Mouse (Mus musculus) midbrain, embryonic 15.5 days (tissue): ENCODE data around the gene Tfip11. TPM values are rescaled to one million over a fixed set of nuclear protein-coding genes. Genes with fewer than 3 reads are reported as not detected.

Source experiments
- ATAC-seq: fragments of 200-750 bp; cut with Nextera tagmentation; replicated peaks from 2 replicates; pipeline ENCODE4 v1.8.0; 2017; ENCODE audit warnings: moderate TSS enrichment
- H3K27ac ChIP-seq: fragments of 300-500 bp; sonication (generic); 2 replicates; pipeline ENCODE4 v1.5.1; 2015; ENCODE audit warnings: mild to moderate bottlenecking, inconsistent platforms
- H3K27me3 ChIP-seq: fragments of 300-500 bp; sonication (generic); replicated peaks from 2 replicates; pipeline ENCODE4 v1.6.1; 2015; ENCODE audit warnings: inconsistent platforms
- H3K36me3 ChIP-seq: fragments of 300-500 bp; sonication (generic); replicated peaks from 2 replicates; pipeline ENCODE4 v1.6.1; 2015; ENCODE audit warnings: inconsistent platforms
- H3K4me1 ChIP-seq: fragments of 300-500 bp; sonication (generic); 2 replicates; pipeline ENCODE4 v1.6.1; 2015; ENCODE audit warnings: inconsistent platforms
- H3K4me2 ChIP-seq: fragments of 300-500 bp; sonication (generic); 2 replicates; pipeline ENCODE4 v1.6.1; 2015; ENCODE audit warnings: inconsistent platforms, mild to moderate bottlenecking, moderate library complexity
- H3K4me3 ChIP-seq: fragments of 300-500 bp; sonication (generic); 2 replicates; pipeline ENCODE4 v1.5.1; 2015; ENCODE audit warnings: mild to moderate bottlenecking, inconsistent platforms
- H3K9ac ChIP-seq: fragments of 300-500 bp; sonication (generic); 2 replicates; pipeline ENCODE4 v1.6.1; 2015; ENCODE audit warnings: mild to moderate bottlenecking, inconsistent platforms
- H3K9me3 ChIP-seq: fragments of 300-500 bp; sonication (generic); 2 replicates; pipeline ENCODE4 v1.6.1; 2016; ENCODE audit warnings: inconsistent platforms
- whole genome bisulfite sequencing: fragments of 180-500 bp; shearing (Covaris S2); methylation state at CpG from one replicate; pipeline ENCODE4 v1.1.7; 2015; ENCODE audit warnings: mixed read lengths; 5-methylcytosine and 5-hydroxymethylcytosine counted together
- polyA plus RNA-seq: library from polyadenylated mRNA; unstranded; fragments of >200 nt; fragmentation: Nextera tagmentation; extraction: Ambion mirVana; gene quantifications from 2 replicates; pipeline ENCODE4 v1.2.1, GENCODE M21; 2015

The Tfip11 gene
- polyA plus RNA-seq, 1 experiment from 2014 or later: 38.2 TPM

- Histone ChIP-seq H3K4me1 (0 out of 2 replicates have a peak, but pooled peaks cover 3% of the 10 kb centered on the region), H3K9me3 (no peaks in the 10 kb centered on the region), H3K27me3 (no peaks in the 10 kb centered on the region), H3K27ac (no peak overlapping the region), H3K4me3 (no peak overlapping the region), H3K36me3 (no peaks in the 10 kb centered on the region), H3K4me2 (no peak overlapping the region), H3K9ac (no peak overlapping the region)
- no peak for ATAC-seq
- WGBS: 87% methylated on average over 2 of the region's 2 CpGs
Observed at GRCm38 (mm10) chr5:112293800-112294199, 32.4 kb upstream of the Tfip11 start.

GRCm38 (mm10) chr5:112294696-112295095 is 31.5 kb upstream of the Tfip11 start:
- Histone ChIP-seq H3K36me3 (no peaks in the 10 kb centered on the region), H3K9ac (no peak overlapping the region), H3K4me2 (no peak overlapping the region), H3K27ac (no peak overlapping the region), H3K27me3 (no peaks in the 10 kb centered on the region), H3K4me1 (0 out of 2 replicates have a peak, but pooled peaks cover 3% of the 10 kb centered on the region), H3K4me3 (no peak overlapping the region), H3K9me3 (no peaks in the 10 kb centered on the region)
- WGBS: 75% methylated on average over 4 of the region's 4 CpGs
- no peak for ATAC-seq

DNA sequence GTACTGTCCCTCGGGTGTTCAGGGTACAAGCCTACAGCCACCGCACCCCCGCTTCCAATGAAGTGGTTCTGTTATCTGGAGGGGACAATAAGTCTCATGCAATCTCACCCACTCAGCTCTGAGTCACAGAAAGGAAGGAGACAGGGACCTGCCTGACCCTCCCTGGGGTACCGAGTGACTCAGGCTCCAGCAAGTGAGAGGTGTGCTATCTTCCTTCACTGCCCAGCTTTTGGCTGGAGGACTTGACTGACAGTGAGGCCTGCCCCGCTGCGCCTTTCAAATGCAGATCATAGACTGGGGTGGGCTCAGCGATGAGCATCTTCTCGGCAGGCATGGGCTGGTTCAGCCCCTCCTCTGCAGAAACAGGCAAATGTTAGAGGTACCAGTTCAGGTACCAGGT is 31.0 kb upstream of the Tfip11 start:
- Histone ChIP-seq H3K36me3 (no peaks in the 10 kb centered on the region), H3K4me1 (0 out of 2 replicates have a peak, but pooled peaks cover 3% of the 10 kb centered on the region), H3K4me3 (no peak overlapping the region), H3K27me3 (no peaks in the 10 kb centered on the region), H3K4me2 (no peak overlapping the region), H3K27ac (no peak overlapping the region), H3K9me3 (no peaks in the 10 kb centered on the region), H3K9ac (no peak overlapping the region)
- 22% methylated on average over 8 of the region's 8 CpGs for WGBS
- ATAC-seq: no peak

DNA sequence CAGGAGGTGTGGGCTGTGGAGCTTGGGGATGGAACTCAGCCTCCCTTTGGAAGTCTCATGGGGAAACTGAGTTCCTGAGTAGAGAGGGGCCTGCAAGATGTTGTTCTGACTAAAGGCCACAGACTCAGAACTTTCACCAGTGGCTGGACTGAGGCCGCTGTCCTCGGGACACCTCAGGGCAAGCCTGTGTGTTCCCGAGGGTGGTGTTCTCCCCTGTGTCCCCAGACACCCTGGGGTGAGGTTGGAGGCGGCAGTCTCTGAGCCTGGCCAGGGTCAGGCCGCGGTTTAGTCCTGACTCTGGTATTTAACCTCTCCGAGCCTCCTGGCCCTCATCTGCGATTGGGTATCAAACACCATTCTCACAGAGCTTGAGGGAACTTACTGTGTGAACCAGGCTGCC is 30.6 kb upstream of the Tfip11 start:
- Histone ChIP-seq H3K27ac (no peak overlapping the region), H3K36me3 (no peaks in the 10 kb centered on the region), H3K27me3 (no peaks in the 10 kb centered on the region), H3K9me3 (no peaks in the 10 kb centered on the region), H3K4me2 (no peak overlapping the region), H3K9ac (no peak overlapping the region), H3K4me1 (0 out of 2 replicates have a peak, but pooled peaks cover 3% of the 10 kb centered on the region), H3K4me3 (no peak overlapping the region)
- ATAC-seq: no peak
- 51% methylated on average over 8 of the region's 8 CpGs for WGBS

DNA sequence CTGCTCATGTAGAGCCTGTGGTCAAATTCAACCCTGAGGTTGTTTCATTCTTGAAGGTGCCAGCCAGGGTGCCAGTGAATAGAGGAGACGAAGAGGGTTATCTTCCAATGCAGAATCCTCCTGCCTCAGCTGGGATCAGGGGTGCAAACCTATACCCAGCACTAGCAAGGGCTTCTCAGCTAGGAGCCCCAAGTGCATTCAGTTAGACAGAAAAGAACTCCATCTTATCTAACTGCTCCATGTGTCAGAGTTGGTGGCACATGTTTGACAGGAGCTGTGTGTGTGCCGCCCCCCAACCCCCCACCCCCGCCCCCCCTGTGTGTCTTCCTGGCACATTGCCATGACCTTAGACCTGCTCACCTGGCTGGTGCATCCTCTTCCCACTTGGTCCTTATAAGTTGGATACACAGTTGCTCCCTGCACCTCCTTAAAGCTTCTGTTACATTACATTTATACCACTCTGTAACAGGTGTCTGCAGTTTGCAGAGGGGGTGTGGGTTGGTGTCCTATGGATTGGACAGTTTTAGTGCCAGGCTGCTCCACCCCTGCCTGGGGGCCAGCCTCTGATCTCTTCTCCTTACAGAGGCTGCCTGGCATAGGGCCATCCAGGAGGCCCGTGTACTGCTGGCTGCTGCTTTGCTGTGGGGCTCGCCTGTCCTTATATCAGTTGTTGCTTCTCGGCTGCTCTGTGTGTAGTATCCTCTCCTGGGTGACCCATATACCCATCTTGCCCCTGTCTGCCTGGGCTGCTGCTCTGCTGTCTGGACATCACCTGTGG is 29.6 kb upstream of the Tfip11 start:
- H3K36me3 ChIP-seq: no peaks in the 10 kb centered on the region
- no peak for ATAC-seq
- no peak overlapping the region for H3K27ac ChIP-seq
- H3K9ac ChIP-seq: no peak overlapping the region
- H3K9me3 ChIP-seq: no peaks in the 10 kb centered on the region
- no peaks in the 10 kb centered on the region for H3K27me3 ChIP-seq
- no peak overlapping the region for H3K4me3 ChIP-seq
- WGBS: 74% methylated on average over 6 of the region's 6 CpGs
- no peak overlapping the region for H3K4me2 ChIP-seq
- H3K4me1 ChIP-seq: 0 out of 2 replicates have a peak, but pooled peaks cover 3% of the 10 kb centered on the region

- Histone ChIP-seq H3K4me3 (no peak overlapping the region), H3K9ac (no peak overlapping the region), H3K4me2 (no peak overlapping the region), H3K27ac (no peak overlapping the region), H3K27me3 (no peaks in the 10 kb centered on the region), H3K4me1 (0 out of 2 replicates have a peak, but pooled peaks cover 3% of the 10 kb centered on the region), H3K9me3 (no peaks in the 10 kb centered on the region), H3K36me3 (no peaks in the 10 kb centered on the region)
- 82% methylated on average over 2 of the region's 2 CpGs for WGBS
- ATAC-seq: no peak
Observed at GRCm38 (mm10) chr5:112297257-112297656, 28.9 kb upstream of the Tfip11 start.

- no peak for ATAC-seq
- Histone ChIP-seq H3K27ac (no peak overlapping the region), H3K9me3 (no peaks in the 10 kb centered on the region), H3K9ac (no peak overlapping the region), H3K4me1 (0 out of 2 replicates have a peak, but pooled peaks cover 3% of the 10 kb centered on the region), H3K27me3 (no peaks in the 10 kb centered on the region), H3K36me3 (no peaks in the 10 kb centered on the region), H3K4me2 (no peak overlapping the region), H3K4me3 (no peak overlapping the region)
- 88% methylated on average over 12 of the region's 12 CpGs for WGBS
Observed at GRCm38 (mm10) chr5:112298226-112298988, 27.8 kb upstream of the Tfip11 start.

GRCm38 (mm10) chr5:112299399-112299798 is 26.8 kb upstream of the Tfip11 start:
- Histone ChIP-seq H3K4me2 (no peak overlapping the region), H3K4me3 (no peak overlapping the region), H3K27ac (no peak overlapping the region), H3K4me1 (0 out of 2 replicates have a peak, but pooled peaks cover 3% of the 10 kb centered on the region), H3K9ac (no peak overlapping the region), H3K27me3 (no peaks in the 10 kb centered on the region), H3K36me3 (no peaks in the 10 kb centered on the region), H3K9me3 (no peaks in the 10 kb centered on the region)
- 86% methylated on average over 4 of the region's 4 CpGs for WGBS
- ATAC-seq: no peak

- H3K36me3 ChIP-seq: no peaks in the 10 kb centered on the region
- H3K4me2 ChIP-seq: no peak overlapping the region
- no peak overlapping the region for H3K9ac ChIP-seq
- ATAC-seq: no peak
- H3K9me3 ChIP-seq: no peaks in the 10 kb centered on the region
- H3K27me3 ChIP-seq: no peaks in the 10 kb centered on the region
- no peak overlapping the region for H3K4me3 ChIP-seq
- H3K27ac ChIP-seq: no peak overlapping the region
- H3K4me1 ChIP-seq: no peaks in the 10 kb centered on the region
- WGBS: 78% methylated on average over 2 of the region's 2 CpGs
Observed at GRCm38 (mm10) chr5:112300112-112300511, 26.0 kb upstream of the Tfip11 start.

DNA sequence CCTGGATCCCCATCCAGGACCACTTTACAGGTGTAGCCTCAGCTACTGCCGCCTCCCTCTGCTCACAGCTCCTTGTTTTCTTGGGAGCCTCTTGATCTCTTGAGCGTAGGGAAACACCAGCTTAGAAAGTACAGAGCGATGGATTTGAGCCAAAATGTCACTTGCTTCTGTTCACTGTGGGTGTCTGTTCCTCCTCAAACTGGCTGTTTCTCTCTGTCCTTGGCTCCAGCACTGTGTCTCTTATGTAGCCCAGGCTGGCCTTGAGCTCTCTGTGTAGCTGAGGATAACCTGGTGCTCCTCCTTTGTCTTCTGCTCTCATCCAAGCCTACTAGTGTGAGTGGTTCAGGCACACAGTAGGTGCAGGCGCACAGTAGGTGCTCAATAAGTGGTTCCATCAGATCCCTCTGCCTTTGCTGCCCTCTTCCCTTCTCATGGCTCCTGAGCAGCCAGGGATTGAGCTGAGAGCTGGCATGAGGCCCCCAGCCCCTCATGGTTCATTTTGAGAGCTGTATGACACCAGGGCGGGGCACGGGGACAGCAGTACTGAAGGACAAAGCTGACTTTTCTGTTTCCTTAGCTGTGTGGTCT is 25.3 kb upstream of the Tfip11 start:
- no peak overlapping the region for H3K4me2 ChIP-seq
- H3K27me3 ChIP-seq: no peaks in the 10 kb centered on the region
- no peak for ATAC-seq
- H3K4me3 ChIP-seq: no peak overlapping the region
- no peaks in the 10 kb centered on the region for H3K9me3 ChIP-seq
- H3K4me1 ChIP-seq: no peaks in the 10 kb centered on the region
- H3K9ac ChIP-seq: no peak overlapping the region
- H3K27ac ChIP-seq: no peak overlapping the region
- WGBS: 93% methylated on average over 6 of the region's 6 CpGs
- H3K36me3 ChIP-seq: no peaks in the 10 kb centered on the region

- 84% methylated on average over 4 of the region's 4 CpGs for WGBS
- no peaks in the 10 kb centered on the region for H3K27me3 ChIP-seq
- no peaks in the 10 kb centered on the region for H3K4me1 ChIP-seq
- ATAC-seq: no peak
- no peak overlapping the region for H3K27ac ChIP-seq
- H3K9ac ChIP-seq: no peak overlapping the region
- no peak overlapping the region for H3K4me2 ChIP-seq
- H3K36me3 ChIP-seq: no peaks in the 10 kb centered on the region
- no peak overlapping the region for H3K4me3 ChIP-seq
- H3K9me3 ChIP-seq: no peaks in the 10 kb centered on the region
Observed at GRCm38 (mm10) chr5:112301694-112302093, 24.5 kb upstream of the Tfip11 start.

DNA sequence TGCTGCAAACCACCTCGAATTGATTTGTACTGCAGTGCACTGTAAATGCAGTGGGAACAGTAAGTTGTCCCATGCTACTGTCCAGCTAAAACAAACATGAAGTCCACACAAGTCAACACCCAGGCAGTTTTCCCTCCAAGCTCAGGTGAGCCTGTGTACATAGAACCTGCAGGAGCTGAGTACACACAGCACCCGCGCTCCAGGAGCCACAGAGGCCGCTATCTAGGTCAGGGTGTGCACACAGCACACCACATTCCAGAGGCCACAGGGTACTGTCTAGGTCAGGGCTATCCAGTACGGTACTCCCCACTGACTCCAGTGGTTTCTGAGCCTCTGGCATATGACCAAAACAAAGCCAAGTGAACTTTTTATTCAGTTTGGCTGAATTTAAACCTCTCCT is 23.8 kb upstream of the Tfip11 start:
- Histone ChIP-seq H3K27ac (no peak overlapping the region), H3K9me3 (no peaks in the 10 kb centered on the region), H3K36me3 (no peaks in the 10 kb centered on the region), H3K4me1 (no peaks in the 10 kb centered on the region), H3K9ac (no peak overlapping the region), H3K4me2 (no peak overlapping the region), H3K4me3 (no peak overlapping the region), H3K27me3 (no peaks in the 10 kb centered on the region)
- ATAC-seq: no peak
- WGBS: 87% methylated on average over 5 of the region's 5 CpGs
